ENCODE assay signal across 13 mouse cellular contexts in the genomic region with DNA sequence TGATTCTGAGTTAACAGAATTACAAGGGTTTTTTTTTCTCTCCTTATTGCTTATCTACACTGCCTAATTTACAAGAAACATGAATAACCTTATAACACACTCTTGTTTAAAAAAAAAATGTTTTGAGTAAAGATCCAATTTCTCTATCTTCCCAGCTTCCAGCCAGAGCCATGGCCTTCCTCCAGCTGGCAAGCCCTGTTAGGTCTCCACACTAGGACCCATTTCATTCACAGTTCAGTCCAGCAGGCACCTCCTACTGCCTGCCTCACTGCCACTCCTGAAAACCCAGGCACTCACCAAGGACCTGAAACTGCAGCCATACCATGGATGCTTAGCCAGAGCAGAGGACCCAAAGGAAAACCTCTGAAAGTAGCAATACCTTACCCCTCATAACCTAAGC.
DNase-seq lines count a peak whose midpoint lies in the region.
"Had no signal": no experiment of that assay in that cellular context is flagged by ENCODE, and none has a peak within 500 bp of the region (broad histone marks: within the 10 kb centered on the region; RNA-seq: fewer than 3 reads in every experiment).

No protein-coding gene starts in this region.

- peak; percentile 54 to 69 for DNase-seq in cerebellum, postnatal 10 days
- DNase-seq in cerebellum, adult 11-12 months = no peak
- DNase-seq in kidney, adult 9 months = peak; percentile 58
- no peak for DNase-seq in kidney, postnatal 4 days
- peak; percentile 63 for DNase-seq in ovary, adult 18-20 months (ENCODE audit: low spot score)
- DNase-seq in ovary, postnatal 14 days (ENCODE audit: low spot score) = no peak
- DNase-seq in lung, postnatal 36 days = peak; percentile 40
- no peak for DNase-seq in thymus, adult 18-20 months
- DNase-seq: cerebellum, adult 11 months; kidney, postnatal 14 days; liver, postnatal 0 days; right cerebral cortex, postnatal 4 days; thymus, postnatal 25 days had no signal

Comparison
In these comparisons a context has a peak if more than half of its experiments do, and no peak if none do; other contexts are left out.
1. DNase-seq: peak in cerebellum, postnatal 10 days (2 of 2), kidney, adult 9 months (single experiment), ovary, adult 18-20 months (single experiment) and lung, postnatal 36 days (single experiment); none in cerebellum, adult 11-12 months (single experiment), kidney, postnatal 4 days (0 of 2), ovary, postnatal 14 days (single experiment) and thymus, adult 18-20 months (0 of 2).